Mouse (Mus musculus): ENCODE measurements at regions not wholly inside any gene's neighbourhood (a gene's known extent, or its start where the extent isn't known, plus 50 kb on each side); places are given as distances from the start of the nearest gene placed in this dataset.

DNA sequence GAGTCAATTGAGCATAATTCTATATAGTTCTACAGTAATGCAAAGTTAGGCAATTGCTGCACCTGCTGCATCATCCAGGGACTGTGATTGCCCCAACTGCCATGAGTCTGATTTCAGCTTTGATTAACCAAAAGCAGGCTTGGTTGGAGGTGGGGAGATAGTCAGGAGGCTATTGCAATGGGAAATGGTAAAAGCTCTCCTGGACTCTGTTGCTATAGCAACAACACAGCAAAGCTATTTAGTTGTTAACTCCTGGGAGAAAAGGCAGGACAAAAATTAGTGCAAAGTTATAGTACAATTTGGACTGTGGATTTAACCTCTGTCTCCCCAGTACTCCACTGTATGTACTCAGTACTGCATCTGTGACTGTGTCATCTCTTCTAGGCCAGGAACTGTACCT is 51.7 kb upstream of the Rasgrf1 start:
- DNase-seq (ENCODE audit: low read depth, low spot score), result no peak

DNA sequence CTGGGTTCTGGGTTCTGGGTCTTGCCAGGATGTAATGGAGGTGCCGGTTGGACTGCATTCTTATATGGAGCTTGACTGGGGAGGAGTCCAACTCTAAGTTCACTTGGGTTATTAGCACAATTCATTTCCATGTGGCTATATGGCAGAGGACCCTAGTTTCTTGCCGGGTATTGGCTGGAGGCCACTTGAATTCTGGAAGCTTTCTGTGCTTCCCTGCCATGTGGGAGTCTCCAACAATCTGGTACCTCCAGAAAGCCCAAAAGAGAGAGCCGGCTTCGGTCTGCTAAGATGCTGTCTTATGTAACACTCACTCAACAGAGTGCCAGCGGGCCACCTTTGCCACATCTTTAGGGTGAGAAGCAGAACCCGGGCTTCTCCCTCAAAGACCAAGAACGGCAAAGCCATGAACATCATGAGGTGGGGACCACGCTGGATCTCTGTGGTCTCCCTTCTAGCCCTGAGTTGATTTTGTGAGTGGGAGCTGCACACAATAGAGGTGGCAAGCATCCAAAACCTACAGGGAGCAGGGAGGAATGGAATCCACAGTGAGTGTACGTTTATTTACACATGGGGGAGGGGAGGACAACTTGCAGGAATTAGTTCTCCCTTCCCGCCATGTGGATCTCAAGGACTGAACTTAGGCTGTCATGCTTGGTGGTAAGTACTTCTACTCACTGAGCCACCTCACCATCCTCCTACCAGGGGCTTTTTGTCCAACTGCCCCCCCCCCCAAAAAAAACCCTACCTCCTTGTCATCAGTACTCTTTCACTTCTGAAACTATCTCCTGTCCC is 59.0 kb upstream of the Rasgrf1 start:
- DNase-seq (ENCODE audit: low read depth, low spot score), result no peak

DNA sequence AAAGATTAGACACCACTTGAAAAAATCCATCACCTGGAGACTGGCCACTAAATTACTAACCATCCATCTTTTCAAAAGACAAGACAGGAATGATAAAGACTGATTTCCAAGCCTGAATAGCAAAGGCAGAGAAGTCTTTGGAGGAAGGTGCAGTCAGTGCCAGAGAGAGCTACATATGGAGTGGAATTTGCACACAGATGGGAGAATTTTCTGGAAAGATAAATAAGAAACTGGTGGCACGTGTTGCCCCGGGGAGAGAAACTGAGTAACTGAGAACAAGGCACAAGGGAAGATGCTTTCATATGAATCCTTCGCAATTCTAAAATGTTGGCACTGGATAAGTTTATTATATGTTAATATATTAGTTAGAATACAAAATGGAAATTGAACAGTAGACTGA is 59.8 kb upstream of the Rasgrf1 start:
- DNase-seq (ENCODE audit: low read depth, low spot score), result no peak

DNA sequence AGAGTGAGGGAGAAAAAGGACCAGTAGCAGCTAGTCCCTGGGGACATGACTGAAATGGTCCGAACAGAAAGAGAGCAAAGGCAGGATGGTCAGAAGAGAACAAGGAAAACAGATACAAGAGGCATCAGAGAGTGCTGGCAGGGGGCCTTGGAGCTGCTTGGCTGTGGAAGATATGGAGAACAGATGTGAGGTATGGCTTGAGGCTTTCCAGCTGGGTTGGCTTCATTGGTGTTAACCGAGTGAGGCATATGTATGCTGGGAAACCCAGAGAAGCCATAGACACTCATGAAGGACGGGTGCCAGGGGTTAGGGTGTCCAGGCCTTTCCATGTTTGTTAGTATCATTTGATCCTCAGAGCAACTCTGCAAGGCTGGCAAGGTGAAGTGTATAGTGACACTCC is 61.1 kb upstream of the Rasgrf1 start:
- no peak for DNase-seq (ENCODE audit: low read depth, low spot score)

DNA sequence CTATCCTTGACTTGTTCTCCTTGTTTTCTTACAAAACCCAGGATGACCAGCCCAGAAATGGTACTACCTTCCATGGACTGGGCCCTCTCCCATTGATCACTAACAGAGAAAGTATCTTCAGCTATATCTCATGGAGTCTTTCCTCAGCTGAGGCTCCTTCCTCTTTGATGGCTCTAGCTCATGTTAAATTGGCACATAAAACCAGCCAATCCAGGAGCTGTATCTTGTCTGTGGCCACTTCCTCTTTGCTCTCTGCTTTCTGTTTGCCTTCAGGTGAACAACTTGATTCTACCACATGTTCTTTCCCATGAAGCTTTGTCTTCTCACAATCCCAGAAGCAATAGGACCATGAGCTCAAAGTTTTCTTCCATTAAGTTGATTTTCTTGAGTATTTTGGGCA is 62.7 kb upstream of the Rasgrf1 start:
- no peak for DNase-seq (ENCODE audit: low read depth, low spot score)

DNA sequence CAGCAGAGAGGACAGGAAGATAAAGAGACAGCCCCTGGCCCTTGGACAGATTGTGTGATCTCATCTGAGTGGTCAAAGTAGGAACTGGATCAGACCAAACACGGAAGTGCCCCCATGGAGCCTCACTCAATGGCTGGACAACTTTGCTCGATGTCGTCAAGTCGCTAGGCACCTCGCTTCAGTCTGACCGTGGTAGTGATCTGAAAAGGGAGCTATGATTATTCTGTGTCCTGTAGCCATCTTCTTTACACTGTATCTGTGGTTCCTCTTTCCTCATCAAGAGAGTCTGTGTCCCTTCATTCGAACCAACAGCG is 67.0 kb upstream of the Rasgrf1 start:
- no peak for DNase-seq (ENCODE audit: low read depth, low spot score)

DNA sequence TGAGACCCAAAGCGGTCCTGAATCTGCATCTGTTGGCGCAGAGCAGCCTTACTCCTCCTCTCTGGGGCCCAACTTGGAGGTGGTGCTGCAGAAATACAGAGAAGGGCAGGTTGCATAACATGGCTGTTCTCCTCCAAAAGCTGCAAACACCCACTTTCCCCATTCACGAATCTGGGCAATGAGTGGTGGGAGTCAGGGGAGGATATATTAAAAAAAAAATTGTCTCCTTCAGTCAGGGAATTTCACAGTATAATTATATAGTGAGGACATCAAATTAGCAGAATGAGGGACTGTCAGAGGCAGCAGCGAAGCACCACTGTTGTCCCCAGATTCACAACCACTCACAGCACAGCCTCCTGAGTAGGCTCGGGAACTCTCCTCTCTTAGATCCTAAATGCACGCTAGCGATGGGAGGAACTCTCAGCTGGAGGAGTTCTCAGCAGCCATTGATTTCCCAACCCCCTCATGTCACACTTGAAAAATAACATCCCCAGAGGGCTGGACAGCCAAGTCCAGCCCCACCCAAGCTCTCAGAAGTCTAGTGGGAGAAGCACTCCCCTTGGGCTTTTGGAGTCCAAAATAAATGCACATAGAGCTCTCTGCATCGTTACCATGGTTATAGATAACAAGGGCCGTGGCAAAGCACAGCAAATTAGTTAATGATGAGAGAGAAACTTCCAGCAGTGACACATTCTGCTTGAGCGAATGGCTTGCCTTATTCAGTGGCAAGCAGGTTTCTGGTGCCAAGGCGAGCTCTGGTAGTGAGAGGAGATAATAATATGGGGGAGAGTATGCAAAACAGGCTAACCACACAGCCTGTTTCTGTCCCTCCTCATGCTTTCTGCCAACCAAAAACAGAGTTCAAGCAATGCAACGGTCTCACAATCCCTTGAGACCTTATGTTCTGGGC is 67.6 kb upstream of the Rasgrf1 start:
- no peak for DNase-seq (ENCODE audit: low read depth, low spot score)

DNA sequence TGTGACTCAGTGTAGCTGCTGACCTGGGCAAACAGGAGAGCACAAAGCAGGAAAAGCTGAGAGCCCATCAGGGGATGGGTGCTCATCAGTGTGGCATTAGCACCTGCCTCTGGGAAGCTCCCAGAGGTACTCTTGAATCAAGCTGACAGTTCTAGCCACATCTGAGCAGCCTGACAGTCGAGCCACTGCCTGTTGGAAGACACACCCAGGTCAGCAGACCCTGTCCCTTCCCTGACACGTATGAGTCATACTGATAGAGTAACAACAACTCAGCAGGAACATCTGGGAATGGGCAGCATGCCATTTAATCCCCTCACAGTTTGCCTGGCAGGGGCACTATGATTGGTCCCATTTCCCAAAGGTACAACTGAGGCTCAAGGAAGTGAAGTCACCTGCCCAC is 68.3 kb upstream of the Rasgrf1 start:
- DNase-seq (ENCODE audit: low read depth, low spot score), result no peak

DNA sequence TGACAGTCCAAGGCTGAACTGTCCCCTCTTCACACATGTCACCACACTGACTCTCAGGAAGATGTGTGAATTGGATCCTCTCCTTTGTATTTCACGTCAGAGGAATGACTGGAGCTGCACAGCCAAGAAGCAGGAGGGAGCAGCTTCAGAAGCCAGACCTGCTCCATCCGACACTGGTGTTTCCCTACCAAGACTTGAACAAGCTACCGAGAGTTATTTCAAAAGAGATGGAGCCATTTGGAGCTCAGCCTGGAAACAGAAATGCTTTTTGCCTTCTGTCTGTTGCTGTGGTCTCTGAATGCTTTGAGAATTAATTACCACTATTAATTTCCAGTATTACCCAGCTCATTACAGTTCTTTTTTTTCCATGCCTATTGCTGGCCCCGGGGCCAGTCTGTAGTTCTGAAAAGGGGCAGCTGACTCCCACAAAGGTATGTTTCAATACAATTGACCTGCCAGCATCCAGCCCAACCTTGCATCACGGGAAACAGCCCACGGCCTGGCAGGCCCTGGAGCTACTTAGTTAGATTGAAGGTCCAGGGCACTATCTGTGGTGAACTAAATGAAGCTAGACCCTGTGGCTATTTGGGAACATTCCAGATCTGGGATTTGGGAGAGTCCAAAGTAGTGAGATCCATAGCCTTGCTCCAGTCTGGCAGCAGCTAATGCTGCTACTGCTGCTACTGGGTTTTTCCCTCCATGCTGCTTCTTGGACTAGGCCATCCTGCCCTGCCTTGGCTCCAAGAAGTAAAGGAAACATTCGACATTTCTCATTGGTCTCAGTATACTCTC is 73.1 kb upstream of the Rasgrf1 start:
- no peak for DNase-seq (ENCODE audit: low read depth, low spot score)

DNA sequence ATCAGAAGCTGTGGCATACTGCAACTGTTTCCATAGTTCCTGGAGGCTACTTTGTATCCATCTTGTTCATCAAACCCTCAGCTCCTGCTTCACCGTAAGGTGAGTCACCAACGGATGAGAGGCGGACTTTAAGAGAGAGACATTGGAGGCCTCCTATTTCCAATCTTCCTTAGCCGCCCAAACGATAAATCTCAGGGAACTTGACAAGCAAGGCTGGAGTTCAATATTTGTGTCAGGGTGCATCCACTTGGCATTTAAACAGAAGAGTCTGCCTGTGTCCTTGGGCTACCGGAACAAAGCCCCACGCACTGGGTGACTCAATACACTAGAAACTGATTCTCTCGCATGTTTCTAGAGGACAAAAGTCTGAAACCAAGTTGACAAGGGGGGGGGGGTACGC is 76.1 kb upstream of the Rasgrf1 start:
- DNase-seq (ENCODE audit: low read depth, low spot score), result no peak

DNA sequence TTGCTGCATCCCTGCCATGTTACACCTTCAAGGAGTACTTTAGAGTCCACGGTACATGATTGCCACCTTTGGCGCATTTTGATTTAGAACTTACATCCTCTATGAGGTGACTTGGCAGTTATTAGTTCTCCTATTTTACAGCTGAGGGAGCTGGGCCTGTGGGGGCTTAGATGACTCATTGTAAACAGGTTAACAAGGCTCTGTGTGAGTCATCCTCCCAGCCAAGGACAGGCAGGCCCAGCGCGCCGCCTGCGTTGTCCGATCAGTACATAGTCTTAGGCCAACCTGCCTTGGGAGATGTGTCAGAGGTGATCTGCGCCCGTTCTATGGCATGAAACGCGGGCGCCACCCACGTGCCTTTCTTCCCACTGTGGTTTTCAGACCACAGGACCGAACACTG is 77.9 kb upstream of the Rasgrf1 start:
- no peak for DNase-seq (ENCODE audit: low read depth, low spot score)

DNA sequence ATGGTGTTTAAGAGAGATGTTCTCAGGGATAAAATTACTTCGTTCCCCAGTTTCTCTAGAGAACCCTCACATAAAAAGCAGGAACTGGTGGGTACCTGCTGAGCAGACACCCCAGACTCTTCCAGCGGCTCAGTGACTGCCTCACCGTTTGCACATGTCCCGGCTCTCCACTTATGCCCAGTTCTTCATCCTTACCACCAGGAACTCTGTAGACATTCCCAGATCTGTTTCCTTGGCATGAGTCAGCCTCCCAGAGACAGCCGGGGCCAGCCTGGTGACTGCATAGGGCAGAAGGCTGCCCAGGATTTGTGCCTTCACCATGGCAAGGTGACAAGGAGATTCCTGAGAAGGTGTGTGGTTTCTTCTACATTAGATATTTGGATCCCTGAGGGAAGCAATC is 81.6 kb upstream of the Rasgrf1 start:
- no peak for DNase-seq (ENCODE audit: low read depth, low spot score)

DNA sequence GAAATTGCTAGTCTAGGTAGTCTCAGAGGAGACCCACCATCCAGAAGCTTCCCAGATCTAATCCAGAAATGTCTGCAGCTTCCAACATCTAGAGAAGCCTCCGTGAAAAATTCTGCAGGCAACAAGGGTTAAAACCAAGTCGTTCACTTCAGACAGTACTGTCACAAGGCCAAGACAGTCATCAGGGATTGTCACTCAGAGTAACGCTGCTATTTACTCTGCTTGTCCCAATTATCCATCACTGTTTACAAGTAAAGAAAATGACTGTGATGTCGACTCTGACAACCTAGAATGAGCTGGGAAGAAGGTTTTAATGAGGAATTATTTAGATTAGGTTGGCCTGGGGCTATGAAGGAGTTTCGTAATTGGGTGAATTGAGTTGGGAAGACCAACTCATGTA is 82.1 kb upstream of the Rasgrf1 start:
- DNase-seq (ENCODE audit: low read depth, low spot score), result no peak

DNA sequence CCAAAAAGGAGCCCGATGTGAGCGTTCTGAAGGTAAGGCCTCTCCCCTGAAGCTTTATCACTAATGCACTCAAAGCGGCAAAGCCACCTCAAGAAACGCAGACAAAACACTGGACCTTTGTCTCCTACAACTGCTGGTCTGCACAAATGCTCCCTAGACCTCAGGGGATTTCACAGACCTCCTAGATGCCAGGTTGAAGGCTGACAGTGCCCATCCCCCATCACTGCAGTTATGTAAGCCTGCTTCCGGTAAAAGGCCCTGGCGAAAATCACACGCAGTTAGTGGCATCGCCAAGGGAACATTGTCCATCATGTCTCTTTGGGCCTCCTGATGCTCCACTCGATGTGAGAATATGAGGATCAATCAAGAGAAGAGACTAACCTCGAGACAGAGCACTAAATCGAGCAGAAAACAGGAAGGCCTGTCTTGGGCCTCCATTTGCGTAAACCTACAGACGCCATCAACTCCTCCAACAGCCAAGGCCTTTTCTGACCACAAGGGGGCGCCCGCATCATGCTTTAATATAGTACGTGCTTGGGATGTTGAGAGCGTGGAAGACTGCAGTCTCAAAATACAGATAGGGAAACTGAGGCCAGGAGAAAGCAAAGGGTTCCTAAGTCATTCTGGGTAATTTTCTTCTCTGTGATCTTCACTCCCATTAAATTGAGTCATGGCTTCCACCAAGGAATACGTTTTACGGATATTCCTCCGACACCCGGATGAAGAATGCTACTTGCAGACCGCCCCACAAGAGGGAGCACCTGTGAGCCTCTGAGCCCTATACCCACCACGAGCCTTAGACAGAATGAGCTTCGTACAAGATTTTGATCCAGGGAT is 82.8 kb upstream of the Rasgrf1 start:
- DNase-seq (ENCODE audit: low read depth, low spot score), result peak; percentile 76

DNA sequence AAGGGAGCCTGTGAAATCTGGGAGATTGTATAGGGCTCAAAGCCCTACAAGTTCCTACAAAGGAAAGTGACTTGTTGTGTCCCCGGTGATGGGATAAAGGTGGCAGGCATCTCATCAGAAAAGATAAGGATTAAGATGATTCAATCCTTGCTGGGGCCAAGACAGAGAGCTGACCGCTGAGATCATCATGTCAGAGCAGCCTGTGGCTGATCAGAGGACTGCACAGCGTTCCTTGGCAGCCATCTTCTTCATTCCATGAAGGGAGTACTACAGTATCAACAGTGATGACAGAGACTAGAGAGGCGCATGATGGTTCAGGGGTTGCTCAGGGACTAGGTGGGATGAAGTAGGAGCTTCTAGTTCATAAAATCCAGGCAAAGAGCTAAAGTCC is 83.6 kb upstream of the Ankrd34c start:
- DNase-seq (ENCODE audit: low read depth, low spot score), result no peak

DNA sequence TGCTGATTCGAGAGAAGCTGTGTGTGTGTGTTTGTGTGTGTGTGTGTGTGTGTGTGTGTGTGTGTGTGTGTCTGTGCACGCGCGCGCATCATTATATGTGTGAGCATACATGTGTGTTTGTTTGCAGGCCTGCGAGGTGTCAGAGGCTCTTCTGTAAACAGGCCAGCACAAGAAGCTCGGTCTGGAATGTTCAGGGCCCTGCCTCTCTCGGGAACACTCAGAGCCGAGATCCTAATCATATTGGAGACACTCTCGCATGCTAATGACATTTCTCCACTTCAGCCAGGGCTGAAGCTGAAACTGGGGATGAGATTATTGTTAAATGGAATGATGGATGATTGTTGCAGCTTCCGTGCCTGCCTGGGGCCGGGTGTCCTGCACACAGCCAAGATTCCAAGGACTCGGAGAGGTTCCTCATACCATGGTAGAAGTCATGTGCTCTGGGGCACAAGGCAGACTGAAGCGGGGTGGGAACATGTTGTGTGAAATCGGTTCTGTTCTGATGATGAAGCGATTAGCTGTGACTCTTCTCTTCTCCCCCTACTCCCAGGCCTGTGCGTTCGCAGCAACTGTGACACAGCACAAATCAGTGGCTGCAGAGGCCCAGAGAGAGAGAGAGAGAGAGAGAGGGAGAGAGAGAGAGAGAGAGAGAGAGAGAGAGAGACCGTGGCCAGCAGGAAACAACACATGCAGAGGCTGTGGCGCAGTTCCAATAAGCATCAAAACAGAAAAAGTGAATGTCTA is 83.0 kb upstream of the Ankrd34c start:
- no peak for DNase-seq (ENCODE audit: low read depth, low spot score)

DNA sequence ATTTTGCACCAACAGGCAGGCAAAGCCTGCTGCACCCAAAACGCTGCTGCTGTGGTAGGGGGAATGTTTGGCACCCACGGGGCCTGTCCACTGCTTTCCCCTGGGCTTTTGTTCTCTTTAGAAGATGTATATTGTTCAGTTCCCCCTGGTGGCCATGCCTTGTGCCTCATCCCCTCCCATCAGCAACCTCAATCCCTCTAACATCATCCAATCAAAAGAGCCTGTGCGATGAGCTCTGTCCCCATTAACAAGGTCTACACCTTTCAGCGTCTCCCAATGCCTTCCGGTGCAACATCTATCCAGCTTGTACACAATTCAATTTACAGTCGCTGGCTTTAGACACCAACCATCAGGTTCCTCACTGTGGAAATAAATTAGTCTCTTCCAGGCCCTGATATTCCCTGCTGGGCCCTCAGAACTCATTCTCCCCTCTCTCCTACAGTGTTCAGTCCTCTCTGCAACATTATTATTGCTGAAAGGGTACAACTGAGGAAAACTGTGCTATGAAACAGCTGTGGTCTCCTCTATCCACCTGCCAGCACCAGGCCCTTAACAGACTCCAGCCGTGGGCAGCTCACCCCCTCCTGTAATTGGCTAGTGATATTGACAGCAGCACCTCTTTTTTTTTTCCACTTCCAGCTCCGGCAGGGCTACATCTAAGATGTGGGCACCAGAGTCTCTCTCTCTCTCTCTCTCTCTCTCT is 75.5 kb upstream of the Ankrd34c start:
- no peak for DNase-seq (ENCODE audit: low read depth, low spot score)

DNA sequence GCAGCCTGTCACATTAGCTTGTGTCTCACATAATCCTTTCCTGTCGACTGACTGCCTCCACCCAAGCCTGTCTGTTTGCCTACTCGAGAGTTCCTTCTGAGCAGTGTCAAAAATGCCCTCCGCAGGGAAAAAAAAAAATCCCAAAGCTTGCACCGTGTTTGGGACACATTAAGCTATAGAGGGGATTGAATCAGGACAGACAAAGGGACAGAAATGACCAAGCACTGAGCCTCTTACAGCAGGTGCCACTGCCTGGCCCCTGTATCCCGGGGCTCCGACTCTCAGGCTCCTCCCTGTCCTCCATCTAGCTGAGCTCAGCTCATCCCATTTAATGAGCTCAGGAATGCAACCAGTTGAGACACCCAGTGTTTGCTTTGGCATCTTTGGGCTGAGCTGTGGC is 69.1 kb upstream of the Ankrd34c start:
- no peak for DNase-seq (ENCODE audit: low read depth, low spot score)

DNA sequence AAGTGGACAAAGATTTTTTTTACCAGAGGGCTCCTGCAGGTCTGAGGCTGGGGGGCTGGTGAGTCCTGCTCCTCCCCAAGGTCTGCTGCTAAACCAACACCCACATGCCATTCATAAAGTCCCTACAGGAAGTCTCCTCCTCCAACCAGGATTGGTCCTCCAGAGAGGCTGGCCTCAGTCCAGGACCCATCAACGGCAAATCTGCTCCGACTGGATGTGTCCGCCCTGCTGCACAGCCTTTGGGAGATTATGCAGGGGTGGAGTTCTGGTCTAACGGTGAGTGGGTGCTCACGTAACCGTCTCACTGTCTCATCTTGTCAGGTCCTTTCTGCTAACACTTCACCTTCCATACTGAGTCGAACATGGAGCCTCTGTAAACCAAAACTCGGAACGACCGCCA is 64.4 kb upstream of the Ankrd34c start:
- no peak for DNase-seq (ENCODE audit: low read depth, low spot score)

DNA sequence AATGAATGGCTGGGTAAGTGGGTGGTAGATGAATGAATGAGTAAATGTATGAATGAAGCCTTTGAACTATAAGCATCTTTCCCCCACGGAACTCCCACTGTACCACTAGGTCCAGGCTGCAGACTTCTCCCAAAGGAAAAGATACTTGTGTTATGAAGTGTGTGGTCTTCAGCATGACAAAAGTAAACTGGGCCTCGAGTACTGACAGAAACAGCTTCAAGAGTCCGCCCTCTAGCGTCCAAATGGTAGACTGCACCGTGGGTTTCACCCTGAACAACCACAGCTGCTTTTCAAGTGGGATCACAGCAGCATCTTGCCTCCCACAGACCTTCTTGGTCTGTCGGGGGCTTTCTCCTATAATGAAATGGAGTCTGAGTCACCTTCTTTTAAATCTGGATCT is 54.7 kb upstream of the Ankrd34c start:
- peak; percentile 34 for DNase-seq (ENCODE audit: low read depth, low spot score)

Measured in embryo, embryonic 11.5 days (tissue).